Mouse (Mus musculus): ENCODE data around the gene Slc41a3. TPM values are rescaled to one million over a fixed set of nuclear protein-coding genes. Genes with fewer than 3 reads are reported as not detected.

The Slc41a3 gene
- polyA plus RNA-seq, 1 experiment = 16.6 TPM

DNA sequence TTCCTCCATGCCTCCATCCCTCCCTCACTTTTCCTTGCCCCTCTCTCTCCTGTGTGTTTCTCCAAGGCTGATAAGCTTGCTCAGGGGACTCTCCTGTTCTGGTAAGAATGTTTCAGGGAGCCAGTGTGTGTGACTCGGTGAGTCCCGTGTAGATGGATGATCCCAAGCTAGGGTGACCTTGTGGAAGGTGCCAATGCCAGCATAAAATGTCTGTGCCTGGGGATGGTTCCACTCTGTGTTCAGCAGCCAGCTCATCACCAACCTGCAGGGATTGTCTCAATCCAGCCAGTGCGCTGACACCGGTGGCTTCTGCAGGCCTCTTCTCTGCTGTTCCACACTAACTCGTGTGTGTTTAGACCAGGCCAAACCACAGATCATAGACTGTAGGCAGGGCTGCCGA is 12.0 kb downstream of the Slc41a3 start:
- no peak for TF ChIP-seq GATA1 (IDR thresholded peaks at IDR 0.05; ENCODE audit: low read length)
- no peak for TF ChIP-seq TAL1 (IDR thresholded peaks at IDR 0.05; ENCODE audit: low read length)
- Histone ChIP-seq H3K27me3 (ENCODE audit: control insufficient read depth) (no peaks in the 10 kb centered on the region), H3K4me1 (ENCODE audit: control insufficient read depth) (peaks cover 94% of the 10 kb centered on the region), H3K4me3 (replicated peaks) (no peak overlapping the region), H3K36me3 (ENCODE audit: control insufficient read depth) (peaks cover 93% of the 10 kb centered on the region), H3K9me3 (ENCODE audit: control insufficient read depth, low read length) (no peaks in the 10 kb centered on the region)

DNA sequence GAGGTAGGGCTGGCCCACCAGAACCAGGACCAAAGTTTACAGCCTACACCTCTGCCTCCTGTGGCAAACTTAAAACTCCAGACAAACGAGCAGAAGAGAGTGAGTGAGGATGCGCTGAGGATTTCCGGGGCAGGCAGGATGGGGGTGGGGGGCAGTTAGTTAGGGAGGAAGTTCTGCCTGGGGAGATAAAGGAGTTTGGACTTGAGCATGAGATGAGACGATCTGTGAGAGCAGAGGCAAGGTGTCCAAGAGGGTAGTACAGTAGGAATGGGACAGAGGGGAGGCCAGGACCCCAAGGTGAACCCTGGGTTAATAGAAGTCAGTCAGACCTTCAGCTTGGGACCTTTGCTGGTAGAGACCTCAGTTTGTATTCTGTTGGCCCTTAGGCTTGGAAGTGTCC is 13.7 kb downstream of the Slc41a3 start:
- H3K27me3 ChIP-seq (ENCODE audit: control insufficient read depth) = no peaks in the 10 kb centered on the region
- H3K4me1 ChIP-seq (ENCODE audit: control insufficient read depth) = peaks cover 94% of the 10 kb centered on the region
- no peak for TF ChIP-seq TAL1 (IDR thresholded peaks at IDR 0.05; ENCODE audit: low read length)
- no peak for TF ChIP-seq GATA1 (IDR thresholded peaks at IDR 0.05; ENCODE audit: low read length)
- H3K9me3 ChIP-seq (ENCODE audit: control insufficient read depth, low read length) = no peaks in the 10 kb centered on the region
- H3K36me3 ChIP-seq (ENCODE audit: control insufficient read depth) = peaks cover 93% of the 10 kb centered on the region
- peak overlapping the region; percentile 72 for H3K4me3 ChIP-seq (replicated peaks)

DNA sequence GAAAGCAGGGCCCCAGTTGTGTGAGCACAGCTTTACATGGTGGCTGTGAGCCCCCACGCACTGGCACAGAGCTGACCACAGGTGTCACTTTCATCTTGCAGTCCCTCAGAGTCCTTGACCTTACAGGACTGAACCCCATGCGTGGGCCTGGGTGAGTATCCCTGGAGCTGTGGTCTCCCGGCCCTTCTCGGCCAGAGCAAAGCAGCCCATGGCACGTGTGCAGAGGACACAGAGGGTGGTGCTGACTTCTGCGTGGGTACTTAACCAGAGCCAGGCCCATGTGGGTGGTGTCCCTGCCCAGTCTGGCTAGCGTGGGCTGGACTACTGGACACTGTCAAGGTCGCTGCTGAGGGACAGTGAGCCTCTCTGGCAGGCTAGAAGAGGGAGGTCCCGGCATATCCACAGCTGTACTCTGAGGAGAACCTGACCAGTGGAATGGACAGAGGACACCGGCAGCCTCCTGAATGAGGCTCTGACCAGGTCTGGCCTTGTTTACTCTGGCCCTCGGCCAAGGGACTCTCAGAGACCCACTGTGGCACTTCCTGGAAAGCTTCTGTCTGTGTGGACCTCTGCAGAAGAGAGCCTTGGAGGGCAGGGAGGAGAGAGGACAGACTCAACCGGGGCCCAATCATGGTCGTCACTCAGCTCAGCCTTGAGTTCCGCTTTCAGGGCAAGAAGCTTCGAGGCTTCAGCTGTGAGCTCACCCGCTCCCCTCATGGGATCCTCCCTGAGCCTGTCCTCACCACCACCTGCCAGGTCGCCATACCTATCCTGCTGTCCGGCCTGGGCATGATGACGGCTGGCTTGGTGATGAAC is 14.5 kb downstream of the Slc41a3 start:
- Histone ChIP-seq H3K36me3 (ENCODE audit: control insufficient read depth) (peaks cover 89% of the 10 kb centered on the region), H3K27me3 (ENCODE audit: control insufficient read depth) (no peaks in the 10 kb centered on the region), H3K4me3 (replicated peaks) (peak overlapping the region; percentile 72), H3K9me3 (ENCODE audit: control insufficient read depth, low read length) (no peaks in the 10 kb centered on the region), H3K4me1 (ENCODE audit: control insufficient read depth) (peaks cover 96% of the 10 kb centered on the region)
- TF ChIP-seq GATA1 (IDR thresholded peaks at IDR 0.05; ENCODE audit: low read length) = no peak
- TF ChIP-seq TAL1 (IDR thresholded peaks at IDR 0.05; ENCODE audit: low read length) = no peak

DNA sequence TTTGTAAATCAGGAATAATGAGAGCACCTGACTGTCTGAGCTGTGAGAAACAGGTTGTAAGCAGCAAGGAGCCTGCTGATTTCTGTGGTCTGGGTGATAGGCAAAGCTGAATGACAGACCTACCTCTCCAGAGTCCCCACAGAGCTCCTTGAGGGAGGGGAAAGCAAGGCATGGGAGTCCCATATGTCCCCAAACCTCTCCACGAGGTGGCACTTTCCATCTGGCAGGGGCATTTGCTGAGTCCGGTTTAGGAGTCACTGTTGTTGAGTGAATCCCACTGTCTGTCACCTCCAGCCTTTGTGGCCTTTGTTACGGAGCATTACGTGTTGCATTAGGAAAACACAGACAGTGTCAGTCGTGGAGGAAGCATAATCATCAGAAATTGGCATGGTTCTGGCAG is 15.4 kb downstream of the Slc41a3 start:
- peaks cover 89% of the 10 kb centered on the region for H3K36me3 ChIP-seq (ENCODE audit: control insufficient read depth)
- TF ChIP-seq TAL1 (IDR thresholded peaks at IDR 0.05; ENCODE audit: low read length) (no peak), GATA1 (IDR thresholded peaks at IDR 0.05; ENCODE audit: low read length) (no peak)
- peak overlapping the region; percentile 72 for H3K4me3 ChIP-seq (replicated peaks)
- H3K4me1 ChIP-seq (ENCODE audit: control insufficient read depth) = peaks cover 97% of the 10 kb centered on the region
- H3K27me3 ChIP-seq (ENCODE audit: control insufficient read depth) = no peaks in the 10 kb centered on the region
- no peaks in the 10 kb centered on the region for H3K9me3 ChIP-seq (ENCODE audit: control insufficient read depth, low read length)

DNA sequence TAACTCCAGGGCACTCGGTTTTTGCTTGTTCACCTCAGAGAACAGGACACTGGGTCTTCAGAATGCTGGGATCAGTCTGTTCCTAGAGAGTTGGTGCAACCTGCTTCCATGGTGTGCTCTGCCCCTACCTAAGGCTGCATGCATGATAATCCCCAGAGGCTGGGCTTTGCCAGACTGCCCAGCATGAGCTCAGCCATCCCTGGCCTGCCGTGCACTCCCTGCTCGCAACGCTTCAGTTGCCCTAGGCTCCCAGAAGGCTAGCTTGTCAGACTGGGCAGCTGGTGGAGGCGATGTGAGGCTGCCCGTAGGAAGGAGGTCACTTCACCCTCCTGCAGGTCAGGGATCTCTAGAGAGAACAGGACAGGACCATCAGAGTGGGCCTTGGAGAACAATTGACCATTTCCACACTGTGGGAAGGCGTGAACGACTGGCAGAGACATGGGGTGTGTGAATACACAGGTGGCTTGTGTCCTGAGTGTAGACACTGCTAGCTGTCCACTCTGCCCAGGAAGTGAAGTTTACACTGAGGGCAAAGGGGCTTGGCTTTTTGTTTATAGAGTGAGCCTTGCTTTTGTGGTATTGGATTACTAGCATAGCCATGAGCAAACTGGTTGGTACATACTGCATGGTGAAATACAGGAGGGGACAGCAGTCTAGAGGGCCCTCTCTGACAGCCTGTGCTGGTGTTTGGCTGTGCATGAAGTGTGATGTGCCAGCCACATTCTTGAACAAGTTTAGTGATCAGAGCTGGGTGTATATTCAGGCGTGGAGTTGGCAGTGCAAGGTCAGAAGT is 16.5 kb downstream of the Slc41a3 start:
- Histone ChIP-seq H3K4me3 (replicated peaks) (peak overlapping the region; percentile 72), H3K9me3 (ENCODE audit: control insufficient read depth, low read length) (no peaks in the 10 kb centered on the region), H3K36me3 (ENCODE audit: control insufficient read depth) (peaks cover 91% of the 10 kb centered on the region), H3K4me1 (ENCODE audit: control insufficient read depth) (peaks cover 99% of the 10 kb centered on the region), H3K27me3 (ENCODE audit: control insufficient read depth) (no peaks in the 10 kb centered on the region)
- TF ChIP-seq TAL1 (IDR thresholded peaks at IDR 0.05; ENCODE audit: low read length) = no peak
- TF ChIP-seq GATA1 (IDR thresholded peaks at IDR 0.05; ENCODE audit: low read length) = no peak

DNA sequence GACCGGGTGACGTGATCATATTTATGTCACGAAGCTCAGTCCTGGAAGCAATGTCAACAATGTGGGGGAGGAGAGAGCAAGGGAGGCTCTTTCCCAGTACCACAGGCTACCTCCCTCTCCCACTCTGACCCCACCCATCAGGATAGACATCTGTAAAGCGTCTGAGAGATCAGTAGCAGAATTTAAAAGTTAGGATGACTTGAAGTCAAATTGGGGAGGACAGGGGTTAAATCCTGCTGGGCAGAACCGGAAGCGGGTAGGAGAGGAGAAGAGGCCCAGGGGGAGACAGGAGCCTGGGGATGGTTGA is 17.0 kb downstream of the Slc41a3 start:
- TF ChIP-seq TAL1 (IDR thresholded peaks at IDR 0.05; ENCODE audit: low read length) (no peak), GATA1 (IDR thresholded peaks at IDR 0.05; ENCODE audit: low read length) (no peak)
- Histone ChIP-seq H3K9me3 (ENCODE audit: control insufficient read depth, low read length) (no peaks in the 10 kb centered on the region), H3K4me3 (replicated peaks) (peak overlapping the region; percentile 72), H3K36me3 (ENCODE audit: control insufficient read depth) (peaks cover 93% of the 10 kb centered on the region), H3K4me1 (ENCODE audit: control insufficient read depth) (peaks cover 98% of the 10 kb centered on the region), H3K27me3 (ENCODE audit: control insufficient read depth) (no peaks in the 10 kb centered on the region)

DNA sequence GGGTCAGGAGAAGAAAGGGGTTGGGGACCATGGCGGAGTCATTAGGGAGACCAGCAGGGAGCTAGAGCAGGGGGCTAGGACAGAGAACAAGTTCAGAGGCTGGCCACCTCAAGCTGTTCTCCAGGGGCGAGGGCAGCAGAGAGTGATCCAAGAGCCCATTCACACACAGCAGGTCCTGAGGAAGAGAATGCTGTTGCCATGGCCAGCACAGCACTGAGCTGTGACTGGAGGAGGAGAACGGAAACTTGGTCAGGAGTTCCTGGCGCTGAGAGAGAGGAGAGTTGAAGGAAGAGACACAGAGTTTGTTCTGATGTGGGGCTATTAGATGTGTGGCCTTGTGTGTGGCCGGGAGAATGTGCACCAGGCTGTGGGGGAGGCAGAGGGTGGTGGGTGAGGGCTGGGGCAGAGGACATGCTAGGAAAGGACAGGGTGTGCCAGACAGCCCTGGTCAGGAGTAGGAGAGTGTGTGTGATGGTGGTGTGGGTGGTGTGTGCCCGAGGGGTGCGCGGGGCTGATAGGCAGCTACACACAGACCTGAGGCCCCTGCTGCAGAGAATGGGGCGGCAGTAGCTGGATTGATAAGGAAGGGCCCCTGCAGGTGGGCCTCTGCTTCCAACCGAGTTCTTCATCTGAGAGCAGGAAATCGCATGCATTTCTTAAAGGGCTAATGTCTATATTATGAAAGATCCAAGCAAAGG is 18.4 kb downstream of the Slc41a3 start:
- H3K4me3 ChIP-seq (replicated peaks) = peak overlapping the region; percentile 72

DNA sequence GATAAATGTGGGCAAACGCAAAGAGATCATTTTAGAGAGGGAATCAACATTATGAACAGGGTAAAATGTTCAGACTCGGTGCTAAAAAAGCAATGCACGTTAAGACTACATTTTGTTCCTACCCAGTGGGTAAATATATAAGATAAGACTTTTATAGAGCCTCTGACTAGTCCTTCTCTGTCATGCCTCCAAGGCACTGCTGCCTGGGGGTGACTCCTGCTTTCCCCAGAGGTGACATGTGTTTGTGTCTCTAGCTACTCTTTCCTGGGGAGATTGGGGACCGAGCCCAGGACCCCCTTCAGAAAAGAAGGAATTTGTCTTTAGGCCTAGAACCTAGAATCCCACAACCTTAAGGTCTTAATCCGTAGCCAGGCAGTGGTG is 18.9 kb downstream of the Slc41a3 start:
- no peak for TF ChIP-seq GATA1 (IDR thresholded peaks at IDR 0.05; ENCODE audit: low read length)
- TF ChIP-seq TAL1 (IDR thresholded peaks at IDR 0.05; ENCODE audit: low read length) = no peak
- Histone ChIP-seq H3K36me3 (ENCODE audit: control insufficient read depth) (peaks cover 94% of the 10 kb centered on the region), H3K27me3 (ENCODE audit: control insufficient read depth) (no peaks in the 10 kb centered on the region), H3K4me3 (replicated peaks) (peak overlapping the region; percentile 72), H3K4me1 (ENCODE audit: control insufficient read depth) (peaks cover 98% of the 10 kb centered on the region), H3K9me3 (ENCODE audit: control insufficient read depth, low read length) (no peaks in the 10 kb centered on the region)

More for the DNA sequence above, 18.4 kb downstream of the Slc41a3 start:
- Histone ChIP-seq H3K36me3 (ENCODE audit: control insufficient read depth) (peaks cover 94% of the 10 kb centered on the region), H3K27me3 (ENCODE audit: control insufficient read depth) (no peaks in the 10 kb centered on the region), H3K4me1 (ENCODE audit: control insufficient read depth) (peaks cover 98% of the 10 kb centered on the region), H3K9me3 (ENCODE audit: control insufficient read depth, low read length) (no peaks in the 10 kb centered on the region)
- TF ChIP-seq GATA1 (IDR thresholded peaks at IDR 0.05; ENCODE audit: low read length) (peak; percentile 90), TAL1 (IDR thresholded peaks at IDR 0.05; ENCODE audit: low read length) (peak; percentile 80)

DNA sequence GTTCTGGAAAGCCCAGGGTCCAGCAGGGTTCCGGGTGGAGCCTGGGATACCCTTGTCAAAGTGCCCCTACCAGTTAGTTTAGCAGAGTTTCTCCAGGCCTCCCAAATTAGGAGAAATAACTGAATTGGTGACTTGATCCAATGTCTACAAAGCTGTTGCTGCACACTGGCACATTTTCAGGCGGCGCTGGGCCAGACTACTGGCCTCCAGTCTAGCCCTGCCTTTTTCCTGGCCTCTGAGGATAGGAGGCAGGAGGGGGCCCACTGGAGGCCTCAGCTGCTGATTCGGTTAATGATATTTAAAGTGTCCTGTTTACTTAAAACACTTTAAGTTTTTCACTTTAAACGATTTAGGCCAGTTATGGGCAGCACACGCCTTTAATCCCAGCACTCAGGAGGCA is 19.7 kb downstream of the Slc41a3 start:
- H3K27me3 ChIP-seq (ENCODE audit: control insufficient read depth) = no peaks in the 10 kb centered on the region
- H3K9me3 ChIP-seq (ENCODE audit: control insufficient read depth, low read length) = no peaks in the 10 kb centered on the region
- peaks cover 94% of the 10 kb centered on the region for H3K36me3 ChIP-seq (ENCODE audit: control insufficient read depth)
- no peak for TF ChIP-seq TAL1 (IDR thresholded peaks at IDR 0.05; ENCODE audit: low read length)
- no peak for TF ChIP-seq GATA1 (IDR thresholded peaks at IDR 0.05; ENCODE audit: low read length)
- peaks cover 98% of the 10 kb centered on the region for H3K4me1 ChIP-seq (ENCODE audit: control insufficient read depth)
- H3K4me3 ChIP-seq (replicated peaks) = peak overlapping the region; percentile 72

Measured in erythroblast, embryonic 14.5 days (primary cell).